Mouse (Mus musculus) T-helper 17 cell (primary cell): Measurements from ENCODE around the gene Plekhm1.
"Not testable (repeated sequence)": the region's sequence is repeated elsewhere in the genome, so short reads cannot be mapped to it uniquely, and the experiment has no call there.

Experiments
- in situ Hi-C, 2 experiments: fragments of 300-600 bp; cut with MboI, MseI; formaldehyde crosslinking; loops; 1 replicate in 1 of 2; 2 replicates in 1 of 2; pipeline ENCODE4 v1.15.1; 2025; ENCODE audit warnings: high pct_unique_total_duplicates in 2 of 2

Gene Plekhm1

GRCm38 (mm10) chr11:103343063-103343462, 69.4 kb downstream of the Plekhm1 start:
- in situ Hi-C loops, result no loop called here

- in situ Hi-C loops, result no loop called here
Measured at GRCm38 (mm10) chr11:103340677-103341076, 71.8 kb downstream of the Plekhm1 start.

GRCm38 (mm10) chr11:103340130-103340529, 72.4 kb downstream of the Plekhm1 start:
- in situ Hi-C loops, result no loop called here

GRCm38 (mm10) chr11:103339414-103340119, 72.9 kb downstream of the Plekhm1 start:
- in situ Hi-C loops, result no loop called here

- in situ Hi-C loops, result no loop called here
Measured at GRCm38 (mm10) chr11:103338671-103339070, 73.8 kb downstream of the Plekhm1 start.

- in situ Hi-C loops, result no loop called here
Measured at GRCm38 (mm10) chr11:103338119-103338518, 74.4 kb downstream of the Plekhm1 start.

- in situ Hi-C loops, result no loop called here
Measured at GRCm38 (mm10) chr11:103337180-103337579, 75.3 kb downstream of the Plekhm1 start.

- in situ Hi-C loops, result no loop called here
Measured at GRCm38 (mm10) chr11:103335561-103335960, 76.9 kb downstream of the Plekhm1 start.

- in situ Hi-C loops, result no loop called here
Measured at GRCm38 (mm10) chr11:103334925-103335324, 77.6 kb downstream of the Plekhm1 start.

- in situ Hi-C loops, result no loop called here
Measured at GRCm38 (mm10) chr11:103333719-103334398, 78.6 kb downstream of the Plekhm1 start.

- in situ Hi-C loops, result no loop called here
Measured at GRCm38 (mm10) chr11:103332890-103333651, 79.4 kb downstream of the Plekhm1 start.

GRCm38 (mm10) chr11:103332186-103332889, 80.1 kb downstream of the Plekhm1 start:
- in situ Hi-C loops, result no loop called here

- in situ Hi-C loops, result no loop called here
Measured at GRCm38 (mm10) chr11:103331502-103332185, 80.8 kb downstream of the Plekhm1 start.

GRCm38 (mm10) chr11:103330651-103331319, 81.7 kb downstream of the Plekhm1 start:
- in situ Hi-C loops, result no loop called here

- in situ Hi-C loops, result loop anchor here in 1 of 2 experiments (5.0 kb wide), 3 partner anchors 105 to 225 kb away; partner anchors contain the start of genes Acbd4, Fmnl1 and Plcd3
Measured at GRCm38 (mm10) chr11:103326950-103327349, 85.5 kb downstream of the Plekhm1 start.

- in situ Hi-C loops, result loop anchor here in 1 of 2 experiments (5.0 kb wide), 3 partner anchors 103 to 223 kb away; partner anchors contain the start of genes Acbd4, Fmnl1 and Plcd3
Measured at GRCm38 (mm10) chr11:103325172-103325571, 87.3 kb downstream of the Plekhm1 start.

GRCm38 (mm10) chr11:103324723-103325122, 87.8 kb downstream of the Plekhm1 start:
- in situ Hi-C loops, result loop anchor here in 1 of 2 experiments (5.0 kb wide), 3 partner anchors 102 to 222 kb away; partner anchors contain the start of genes Acbd4, Fmnl1 and Plcd3

- in situ Hi-C loops, result not testable (repeated sequence)
Measured at GRCm38 (mm10) chr11:103322832-103323231, 89.7 kb downstream of the Plekhm1 start.

GRCm38 (mm10) chr11:103320646-103321045, 91.8 kb downstream of the Plekhm1 start:
- in situ Hi-C loops, result no loop called here

GRCm38 (mm10) chr11:103320196-103320595, 92.3 kb downstream of the Plekhm1 start:
- in situ Hi-C loops, result no loop called here
